Mouse (Mus musculus): ENCODE measurements around the gene Upb1.
A peak's percentile ranks its signal among the peaks of the same experiment; 100 is the strongest.

Upb1 gene

DNA sequence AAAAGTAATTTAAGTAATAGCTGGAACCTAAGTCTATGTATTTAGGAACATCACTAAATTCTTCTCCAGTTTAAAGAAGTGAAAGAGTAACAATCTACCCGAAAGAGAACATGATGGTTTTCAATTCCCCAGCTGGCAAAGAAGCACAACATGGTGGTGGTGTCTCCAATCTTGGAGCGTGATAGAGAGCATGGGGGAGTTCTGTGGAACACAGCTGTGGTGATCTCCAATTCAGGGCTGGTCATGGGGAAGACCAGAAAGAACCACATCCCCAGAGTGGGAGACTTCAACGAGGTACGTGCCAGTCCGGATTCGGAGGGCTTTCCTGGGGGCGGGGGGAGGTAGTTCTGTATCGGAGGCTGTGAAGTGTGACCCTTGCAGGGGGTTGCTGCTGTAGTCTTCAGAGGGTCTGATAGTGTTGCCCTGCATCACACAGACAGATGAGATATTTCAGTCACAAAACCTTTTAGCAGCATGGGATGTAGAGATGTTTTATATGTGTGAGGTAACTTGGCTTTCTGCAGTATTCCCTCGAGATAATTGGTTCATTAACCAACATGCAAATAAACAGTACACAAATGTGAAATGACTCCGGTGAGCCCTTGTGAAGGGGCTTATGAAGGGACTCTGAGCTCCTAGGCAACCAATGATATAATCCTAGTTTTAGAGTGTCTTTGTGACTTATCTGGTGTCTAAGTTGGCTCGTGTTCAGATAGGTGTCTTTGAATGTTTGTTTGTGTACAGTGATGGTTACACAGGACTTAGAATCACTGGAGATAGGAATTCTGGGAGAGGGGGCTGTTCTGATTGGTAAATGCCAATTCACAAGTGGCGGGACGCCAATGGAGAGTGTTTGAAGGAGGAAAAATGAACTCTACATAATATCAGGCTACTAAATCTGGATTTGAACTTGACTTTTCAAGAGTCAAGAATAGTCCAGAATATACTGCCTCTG, 27.4 kb downstream of the Upb1 start:
- no peak for DNase-seq (ENCODE audit: extremely low spot score)

DNA sequence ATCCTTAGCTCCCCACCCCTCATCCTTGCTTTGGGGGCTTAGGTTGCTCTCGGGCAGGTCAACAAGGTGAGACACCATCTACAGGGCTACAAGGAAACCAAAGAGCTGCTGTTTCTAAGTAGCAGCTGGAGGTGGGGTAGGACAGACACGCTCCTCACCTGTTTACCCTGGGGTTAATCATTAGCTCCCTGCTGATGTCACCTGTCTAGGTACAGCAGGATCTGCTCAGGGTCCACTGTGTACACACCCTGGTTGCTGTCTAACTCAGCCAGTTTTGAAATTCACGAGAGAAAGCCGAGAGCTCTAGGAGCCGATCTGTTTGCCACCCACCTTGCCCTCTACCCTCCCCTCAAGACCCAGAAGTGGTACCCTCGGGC, 28.1 kb downstream of the Upb1 start:
- DNase-seq (ENCODE audit: extremely low spot score): no peak

GRCm38 (mm10) chr10:75429522-75430146, 28.7 kb downstream of the Upb1 start:
- DNase-seq (ENCODE audit: extremely low spot score): no peak

DNA sequence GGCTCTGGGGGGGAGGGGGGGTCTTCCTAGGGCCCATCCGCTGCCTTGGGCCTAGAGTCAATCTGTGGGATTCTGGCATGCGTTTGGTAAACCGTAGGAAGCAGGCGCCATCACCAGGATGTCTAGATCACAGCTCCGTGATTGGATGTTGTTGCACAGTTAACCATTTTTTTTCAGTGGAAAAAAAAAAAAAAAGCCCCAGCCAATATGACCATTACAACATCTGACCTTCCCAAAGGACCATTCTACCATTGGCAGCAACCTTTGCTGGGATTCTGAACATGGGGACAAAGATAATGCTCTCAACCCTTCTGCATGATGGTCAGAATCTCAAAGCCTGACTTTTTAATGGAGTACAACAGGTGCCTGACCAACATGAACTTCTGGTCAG, 29.2 kb downstream of the Upb1 start:
- no peak for DNase-seq (ENCODE audit: extremely low spot score)

DNA sequence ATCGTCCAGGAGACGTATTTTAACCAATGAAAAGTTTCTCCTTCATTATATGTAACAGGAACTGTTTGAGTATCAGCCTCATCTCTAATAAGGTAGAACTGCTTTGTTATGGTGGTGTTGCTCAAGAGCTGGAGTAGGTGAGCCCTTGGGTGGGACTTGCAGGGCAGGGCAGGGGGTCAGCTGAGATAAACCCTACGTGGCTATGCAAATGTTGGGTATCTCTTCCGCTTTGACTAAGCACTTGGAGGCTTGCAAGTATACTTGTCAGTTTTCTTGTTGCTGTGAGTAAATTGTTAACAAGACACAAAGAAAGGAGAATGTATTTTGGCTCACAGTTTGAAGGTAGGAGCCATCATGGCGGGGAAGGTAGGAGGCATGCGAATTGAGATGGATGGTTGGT, 29.7 kb downstream of the Upb1 start:
- no peak for DNase-seq (ENCODE audit: extremely low spot score)

- DNase-seq (ENCODE audit: extremely low spot score): peak; percentile 85
These were observed 35.8 kb downstream of the Upb1 start for GRCm38 (mm10) chr10:75436604-75437217.

DNA sequence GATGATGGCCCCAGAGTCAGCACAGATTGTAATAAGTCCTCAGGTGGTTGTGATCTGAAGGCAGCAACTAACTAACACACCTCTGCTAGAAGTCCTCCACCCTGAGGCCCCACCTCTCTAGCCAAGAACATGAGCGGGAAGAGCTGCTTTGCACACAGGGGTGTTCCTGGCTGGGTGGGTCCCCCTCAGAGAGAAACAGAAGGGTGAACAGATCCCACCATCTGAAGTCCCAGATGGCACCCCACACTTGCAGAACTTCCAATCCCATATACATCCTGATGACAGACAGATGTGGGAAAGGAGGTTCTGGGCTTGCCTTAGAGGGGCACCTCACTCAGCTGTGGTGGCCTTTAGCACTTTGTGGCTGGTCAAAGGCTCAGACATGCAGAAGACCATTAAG, 36.4 kb downstream of the Upb1 start:
- no peak for DNase-seq (ENCODE audit: extremely low spot score)

DNA sequence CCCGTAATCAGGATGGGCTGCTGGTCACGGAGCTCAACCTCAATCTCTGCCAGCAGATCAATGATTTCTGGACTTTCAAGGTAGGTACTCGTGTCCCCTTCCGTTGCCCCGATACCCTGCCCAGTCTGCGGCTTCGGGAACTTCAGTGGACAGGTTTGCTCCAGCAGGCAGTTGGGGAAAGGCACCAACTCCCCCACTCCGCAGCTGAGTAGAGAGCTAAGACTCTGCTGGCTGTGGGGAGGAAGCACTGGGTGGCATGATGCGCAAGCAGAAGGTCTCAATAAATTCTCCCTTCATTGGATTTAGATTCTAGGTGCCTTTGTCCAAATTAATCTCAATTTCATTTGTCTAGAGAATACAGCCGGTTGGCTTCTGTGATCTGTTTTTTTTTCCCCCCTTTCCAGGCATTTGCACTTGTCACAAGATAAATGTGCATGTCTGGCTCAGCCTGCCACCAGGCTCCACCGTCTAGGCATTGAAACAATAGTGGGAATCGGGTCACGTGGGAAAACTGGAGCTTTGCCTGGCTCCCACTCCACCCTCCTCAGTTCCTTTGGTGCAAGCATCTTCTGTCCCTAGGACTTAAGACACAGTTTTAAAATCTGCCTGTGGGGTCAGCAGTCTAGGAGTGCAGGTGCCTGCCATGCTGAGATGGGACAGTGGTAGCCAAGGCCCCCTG, 37.4 kb downstream of the Upb1 start:
- DNase-seq (ENCODE audit: extremely low spot score): no peak

DNA sequence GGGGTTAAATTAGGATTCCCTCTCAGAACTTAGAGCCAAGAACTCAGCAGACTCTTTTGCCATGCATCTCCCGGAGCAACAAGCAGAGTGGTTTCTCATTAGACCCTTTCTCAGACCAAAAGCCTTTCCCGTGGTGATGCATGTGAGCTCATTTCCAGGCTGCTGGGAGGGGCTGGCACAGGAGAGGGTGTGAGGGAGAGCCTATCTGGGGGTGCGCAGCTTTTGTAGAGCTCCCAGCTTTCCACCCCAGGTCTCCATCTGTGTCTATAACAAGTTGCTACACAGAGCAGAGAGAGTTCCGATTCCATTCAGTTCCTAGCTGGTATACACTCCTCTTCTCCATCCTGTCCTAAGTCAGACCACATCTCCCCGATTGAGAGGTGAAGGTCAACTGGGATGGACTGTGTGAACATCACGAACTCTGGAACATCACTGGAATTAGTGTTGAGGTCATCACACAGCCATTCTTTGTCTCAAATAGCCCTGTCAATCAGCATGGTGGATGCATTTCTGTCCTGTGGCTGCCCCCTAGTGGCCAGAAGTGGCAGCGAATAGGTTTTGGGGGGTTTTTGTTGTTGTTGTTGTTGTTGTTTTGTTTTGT, 38.4 kb downstream of the Upb1 start:
- peak; percentile 69 for DNase-seq (ENCODE audit: extremely low spot score)

GRCm38 (mm10) chr10:75440756-75441155, 39.8 kb downstream of the Upb1 start:
- DNase-seq (ENCODE audit: extremely low spot score): no peak

DNA sequence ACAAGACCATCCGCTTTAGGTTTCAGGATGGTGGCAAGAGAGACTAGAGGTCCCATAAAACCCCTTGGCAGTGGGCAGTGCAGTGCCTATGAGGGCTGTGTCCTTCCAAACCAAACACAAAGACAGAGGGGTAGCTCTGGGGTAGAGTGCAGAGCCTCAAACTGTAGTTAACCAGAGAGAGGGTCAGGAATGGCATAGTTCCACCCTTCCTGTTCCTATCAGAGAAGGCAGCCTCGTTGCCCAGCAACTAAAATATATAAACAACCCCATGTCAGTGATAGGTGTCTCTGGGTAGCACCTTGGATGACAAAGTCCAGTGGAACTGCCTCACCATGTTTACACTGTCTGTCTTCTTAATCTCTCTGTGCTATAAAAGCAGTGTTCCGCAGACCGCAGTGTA, 40.9 kb downstream of the Upb1 start:
- DNase-seq (ENCODE audit: extremely low spot score): no peak

GRCm38 (mm10) chr10:75443017-75443416, 42.1 kb downstream of the Upb1 start:
- no peak for DNase-seq (ENCODE audit: extremely low spot score)

- DNase-seq (ENCODE audit: extremely low spot score): no peak
These were observed 43.4 kb downstream of the Upb1 start for GRCm38 (mm10) chr10:75444111-75444826.

DNA sequence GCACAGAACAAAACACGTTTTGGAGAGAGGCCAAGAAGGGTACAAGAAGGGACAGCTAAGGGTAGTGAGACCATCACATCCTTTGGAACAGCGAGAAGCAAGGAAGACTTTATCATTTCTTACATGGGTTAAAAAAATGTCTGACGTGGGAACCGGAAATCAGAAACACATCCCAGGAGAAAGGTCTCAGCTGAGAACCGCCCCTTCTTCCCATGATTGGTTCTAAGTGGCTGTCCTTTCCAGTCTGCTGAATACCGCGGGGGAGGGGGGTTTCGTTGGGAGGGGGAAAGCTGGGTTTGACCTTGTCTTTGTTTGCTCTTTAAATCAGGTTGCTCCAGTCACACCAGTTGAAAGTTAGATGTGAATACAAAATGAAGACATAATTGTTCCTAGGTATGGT, 44.1 kb downstream of the Upb1 start:
- no peak for DNase-seq (ENCODE audit: extremely low spot score)

- no peak for DNase-seq (ENCODE audit: extremely low spot score)
These were observed 45.7 kb downstream of the Upb1 start for GRCm38 (mm10) chr10:75446501-75447083.

GRCm38 (mm10) chr10:75447489-75447888, 46.6 kb downstream of the Upb1 start:
- no peak for DNase-seq (ENCODE audit: extremely low spot score)

- DNase-seq (ENCODE audit: extremely low spot score): no peak
These were observed 48.0 kb downstream of the Upb1 start for GRCm38 (mm10) chr10:75448806-75449420.

DNA sequence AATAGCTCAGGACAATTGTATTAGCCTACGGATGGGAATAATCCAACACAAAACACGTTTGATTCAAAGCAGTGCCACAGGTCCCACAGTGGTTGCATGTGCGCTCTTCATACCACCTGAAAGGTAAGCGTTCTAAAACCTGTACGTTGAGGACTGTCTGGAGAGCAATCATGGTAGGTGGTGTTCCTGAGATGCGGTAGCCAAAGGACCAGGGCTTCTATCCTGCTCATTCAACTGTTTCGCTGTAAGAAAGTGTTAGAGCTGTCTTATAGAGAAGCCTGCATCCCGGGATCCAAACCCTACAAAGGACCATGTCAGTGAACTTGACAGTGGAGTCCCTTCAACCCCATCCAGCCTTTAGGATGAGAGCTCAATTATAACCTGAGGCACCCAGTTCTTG, 49.4 kb downstream of the Upb1 start:
- no peak for DNase-seq (ENCODE audit: extremely low spot score)

DNA sequence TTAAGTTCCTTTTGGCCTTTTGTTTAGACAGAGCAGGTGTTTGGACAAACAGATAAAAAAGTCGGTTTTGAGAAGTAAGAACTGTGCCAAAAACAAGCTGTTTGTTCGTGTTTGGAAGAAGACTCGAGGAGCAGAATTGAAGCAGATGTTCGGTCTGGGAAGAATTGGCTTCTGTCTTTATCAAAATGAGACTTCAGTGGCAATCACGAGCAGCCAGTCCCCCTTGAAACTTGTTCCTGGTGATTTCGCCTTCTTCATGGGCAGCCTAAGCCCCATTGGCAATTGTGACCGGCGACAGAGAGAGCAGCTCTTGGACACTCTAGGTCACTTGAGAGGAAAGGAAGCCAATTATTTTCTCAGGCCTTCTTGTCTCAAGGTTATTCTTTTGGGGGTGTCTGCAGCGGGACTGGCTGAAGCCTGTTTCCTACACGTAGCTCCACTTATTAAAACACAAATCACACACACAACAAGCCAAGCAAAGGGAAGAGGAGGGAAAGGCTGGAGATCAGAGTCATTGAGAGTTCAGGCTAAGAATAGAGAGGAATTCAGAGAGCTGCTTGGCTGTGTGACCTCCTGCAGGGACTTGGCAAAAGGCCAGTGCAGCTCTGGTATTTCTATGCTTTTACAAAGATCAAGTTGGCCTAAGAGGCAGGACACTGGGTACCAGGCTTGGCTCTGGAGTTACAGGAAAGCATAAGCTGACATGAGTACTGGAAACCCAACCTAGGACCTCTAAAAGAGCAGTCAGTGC, 50.3 kb downstream of the Upb1 start:
- no peak for DNase-seq (ENCODE audit: extremely low spot score)
